Mouse (Mus musculus): ENCODE measurements around the gene Lgals4. TPM values are rescaled to one million over a fixed set of nuclear protein-coding genes. Genes with fewer than 3 reads are reported as not detected.

Lgals4 gene
- total RNA-seq (2023), result 10 to 100 TPM; 16.8 to 17.5 TPM

DNA sequence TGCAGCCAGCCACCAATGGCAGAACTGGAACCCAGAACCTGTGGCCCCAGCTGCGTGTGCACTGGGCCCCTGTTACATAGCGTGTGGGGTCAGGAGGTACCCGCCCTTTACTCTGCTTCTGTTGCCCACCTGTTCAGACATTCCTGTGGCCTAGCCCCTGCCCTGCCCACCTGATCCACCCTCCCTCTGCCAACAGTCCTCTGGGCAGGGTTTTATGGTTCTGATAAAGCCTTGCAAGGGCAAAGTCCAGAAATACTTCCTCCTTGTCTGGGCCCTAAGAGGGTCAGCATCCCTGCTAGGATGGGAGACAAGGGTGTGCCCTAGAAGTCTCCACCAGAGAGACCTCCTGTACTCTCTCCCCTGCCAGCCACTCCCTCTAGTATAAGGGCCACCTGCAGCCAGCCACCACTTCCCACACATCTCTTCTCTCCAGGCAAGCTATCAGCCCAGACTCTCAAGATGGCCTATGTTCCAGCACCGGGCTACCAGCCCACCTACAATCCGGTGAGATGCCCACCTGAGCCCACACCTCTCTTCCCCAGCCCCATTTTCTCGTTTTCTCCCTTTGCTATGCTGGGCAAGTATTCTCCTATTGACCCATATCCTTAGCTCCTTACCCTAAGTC lies at the start of gene Lgals4:
Gene Lgals4 (plus strand): TSS at position 132 of the 625 bp plus-strand sequence.

GRCm38 (mm10) chr7:28788307-28789195 lies 45.1 kb upstream of the Lgals4 start, which contains the start of gene Rinl:
TSS of gene Rinl (plus strand) at chr7:28788969.

DNA sequence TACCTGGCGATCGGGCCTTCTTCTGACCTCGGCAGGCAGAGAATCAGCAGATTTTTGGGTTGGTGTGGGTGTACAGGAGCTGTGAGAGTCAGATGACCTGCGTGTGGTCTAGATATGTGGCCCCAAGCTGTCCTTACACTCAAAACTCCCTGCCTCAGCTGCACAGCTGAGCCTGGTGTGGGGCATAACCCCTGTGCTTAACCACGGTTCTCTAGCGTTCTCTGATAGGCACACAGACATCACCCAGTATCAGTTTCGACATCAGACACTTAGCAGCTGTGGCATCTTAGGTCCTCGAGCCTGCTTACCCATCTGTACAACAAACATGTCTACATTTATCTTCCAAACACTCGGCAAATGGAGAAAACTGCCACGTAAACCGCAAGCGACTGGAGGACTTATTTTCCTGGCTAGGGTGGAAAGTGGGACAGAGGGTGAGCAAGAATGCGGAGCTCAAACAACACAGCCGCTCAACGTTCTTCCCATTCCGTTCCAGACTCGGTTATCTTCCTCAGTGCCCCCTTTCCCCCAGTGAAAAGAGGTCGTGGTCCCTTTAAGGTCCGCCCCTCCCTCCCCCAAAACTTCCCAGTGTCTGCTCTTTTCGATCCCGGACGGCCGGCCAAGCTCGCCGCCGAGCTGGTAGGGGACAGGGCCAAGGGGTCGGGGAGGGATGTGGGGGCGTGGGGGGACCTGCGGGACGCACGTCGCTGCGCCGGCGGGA lies 25.3 kb upstream of the Lgals4 start, which contains the start of gene Hnrnpl:
Gene Hnrnpl (plus strand): TSS at position 321 of the 721 bp plus-strand sequence.

DNA sequence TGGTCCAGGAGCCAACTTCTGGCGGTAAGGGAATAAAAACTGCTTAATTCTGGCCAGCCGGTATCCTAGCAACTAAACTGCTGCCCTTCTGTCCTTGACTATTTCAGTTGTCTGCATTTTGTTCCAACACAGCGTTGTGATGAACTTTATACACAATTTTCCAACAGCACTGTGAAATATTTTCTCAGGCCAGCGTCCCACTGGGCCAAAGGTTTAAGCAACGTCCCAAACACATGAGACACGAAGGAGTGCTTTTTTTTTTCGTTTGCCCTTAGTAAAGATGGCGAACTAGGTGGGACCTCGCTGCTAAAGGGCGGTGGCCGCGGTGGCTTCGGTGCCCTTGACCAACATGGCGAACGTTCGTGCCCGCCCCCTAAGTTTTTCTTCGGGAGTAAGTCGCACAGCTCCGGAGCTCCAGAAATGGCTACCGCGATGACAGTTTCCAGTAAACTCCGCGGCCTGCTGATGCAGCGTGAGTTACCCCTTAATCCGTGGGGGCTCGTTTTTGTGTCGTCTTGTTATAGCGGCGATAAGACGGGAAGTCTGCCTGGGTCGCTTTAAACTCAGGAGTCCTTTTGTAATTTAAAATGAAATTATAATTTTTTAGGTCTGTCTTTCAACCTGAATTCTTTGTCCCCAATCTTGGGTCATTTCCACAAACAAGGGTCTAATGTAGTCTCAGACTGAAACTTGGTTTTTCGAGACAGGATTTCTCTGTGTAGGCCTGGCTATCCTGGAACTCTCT lies 8.5 kb upstream of the Lgals4 start, which contains the start of gene Ech1:
Gene Ech1 (plus strand): TSS at position 277 of the 745 bp plus-strand sequence.

DNA sequence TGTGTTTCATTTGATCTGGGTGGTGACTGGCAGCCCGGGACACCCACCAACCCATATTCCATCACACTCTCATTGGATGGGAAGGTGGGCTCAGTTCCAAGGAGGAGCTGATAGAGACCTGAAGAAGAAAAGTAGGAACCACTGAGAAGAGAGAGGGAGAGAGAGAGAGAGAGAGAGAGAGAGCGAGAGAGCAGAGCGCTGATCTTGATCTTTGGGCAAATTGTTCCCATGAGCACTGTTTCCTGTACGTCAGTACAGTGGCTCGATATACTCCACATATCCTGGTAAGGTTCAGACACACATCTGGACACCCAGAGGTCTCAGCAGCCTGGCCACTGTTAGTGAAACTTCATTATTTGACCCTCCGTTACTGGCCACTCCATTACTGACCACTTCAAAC lies 29.9 kb downstream of the Lgals4 start, which contains the start of gene Lgals7:
Gene Lgals7 (plus strand): TSS at position 314 of the 400 bp plus-strand sequence.

GRCm38 (mm10) chr7:28881199-28881598 lies 47.5 kb downstream of the Lgals4 start, which contains the start of gene Capn12:
TSS of gene Capn12 (plus strand) at chr7:28881422.

Other genes starting within 250 kb of the Lgals4 start
- gene Samd4b, start 235.7 kb upstream of the Lgals4 start, total RNA-seq (2023), result 10 to 100 TPM; 36.5 to 42.9 TPM
- 10 to 100 TPM; 12.1 to 12.6 TPM for gene Pak4, start 235.7 kb upstream of the Lgals4 start, total RNA-seq (2023)
- not detected for gene Acp7, start 202.5 kb upstream of the Lgals4 start, total RNA-seq (2023)
- gene Fbxo27, start 141.0 kb upstream of the Lgals4 start, total RNA-seq (2023), result under 1 TPM; 0.18 to 0.33 TPM
- 1 to 10 TPM; 2.8 to 3.5 TPM for gene Fbxo17, start 117.0 kb upstream of the Lgals4 start, total RNA-seq (2023)
- 10 to 100 TPM; 18.5 to 22.3 TPM for gene Mrps12, start 92.0 kb upstream of the Lgals4 start, total RNA-seq (2023)
- 1 to 10 TPM; 8.6 to 8.7 TPM for gene Sars2, start 91.9 kb upstream of the Lgals4 start, total RNA-seq (2023)
- gene Ccer2, start 77.7 kb upstream of the Lgals4 start, total RNA-seq (2023), result not detected
- gene Sirt2, start 67.1 kb upstream of the Lgals4 start, total RNA-seq (2023), result 10 to 100 TPM; 59.4 to 63.6 TPM
- 10 to 100 TPM; 34.4 to 38.3 TPM for gene Nfkbib, start 66.3 kb upstream of the Lgals4 start, total RNA-seq (2023)
- 100 to 1,000 TPM in 1 of 2 experiments, 10 to 100 TPM in 1; 99.8 to 101 TPM for gene Rinl, start 44.9 kb upstream of the Lgals4 start, total RNA-seq (2023)
- 100 to 1,000 TPM; 377 to 403 TPM for gene Hnrnpl, start 25.3 kb upstream of the Lgals4 start, total RNA-seq (2023)
- gene Ech1, start 8.6 kb upstream of the Lgals4 start, total RNA-seq (2023), result 100 to 1,000 TPM; 105 to 107 TPM
- gene Lgals7, start 30.0 kb downstream of the Lgals4 start, total RNA-seq (2023), result not detected
- not detected for gene Capn12, start 47.6 kb downstream of the Lgals4 start, total RNA-seq (2023)
- gene Actn4, start 128.5 kb downstream of the Lgals4 start, total RNA-seq (2023), result 100 to 1,000 TPM; 132 to 140 TPM
- 100 to 1,000 TPM; 183 to 186 TPM for gene Eif3k, start 148.0 kb downstream of the Lgals4 start, total RNA-seq (2023)
- 10 to 100 TPM; 39.2 to 44.9 TPM for gene Map4k1, start 148.2 kb downstream of the Lgals4 start, total RNA-seq (2023)